9 mouse cellular contexts compared by ENCODE assay signal in genomic region chr4:153224618-153225177, GRCm38 (mm10).
DNase-seq lines count a peak whose midpoint lies in the region; ATAC-seq and TF ChIP-seq lines count a peak whose summit lies in the region.
"Had no signal": no experiment of that assay in that cellular context is flagged by ENCODE, and none has a peak within 500 bp of the region (broad histone marks: within the 10 kb centered on the region; RNA-seq: fewer than 3 reads in every experiment).

No protein-coding gene starts in this region.

- no peak overlapping the region for H3K4me3 ChIP-seq in hindbrain, embryonic 15.5 days
- H3K4me3 ChIP-seq in hindbrain, postnatal 0 days (ENCODE audit: low read length) = no peak overlapping the region
- H3K4me3 ChIP-seq in embryonic facial prominence, embryonic 11.5 days (ENCODE audit: low read depth, low read length) = no peak overlapping the region

- H3K9me3 ChIP-seq in hindbrain, embryonic 15.5 days = no peaks in the 10 kb centered on the region
- H3K9me3 ChIP-seq in hindbrain, postnatal 0 days (ENCODE audit: low read length) = no peaks in the 10 kb centered on the region
- no peaks in the 10 kb centered on the region for H3K9me3 ChIP-seq in embryonic facial prominence, embryonic 11.5 days (replicated peaks; ENCODE audit: control insufficient read depth, low read length)

- DNase-seq in hindbrain, postnatal 0 days (ENCODE audit: low spot score) = no peak
- peak; percentile 63 for DNase-seq in embryonic facial prominence, embryonic 11.5 days (ENCODE audit: low spot score)
- DNase-seq in hindlimb bud, embryonic 11.5 days (ENCODE audit: extremely low spot score, low read depth, low spot score) = peak; percentile 68
- DNase-seq in lung, postnatal 36 days = peak; percentile 11
- DNase-seq in thymus, postnatal 25 days = no peak
- no peak for DNase-seq in frontal cortex, adult 2 months (ENCODE audit: extremely low spot score in 1 of 2, low spot score in 1 of 2)
- DNase-seq in adrenal gland, adult 8-10 months = no peak
- DNase-seq: adrenal gland, adult 2 months had no signal

- H3K36me3 ChIP-seq in hindbrain, embryonic 15.5 days = no peaks in the 10 kb centered on the region
- H3K36me3 ChIP-seq in hindbrain, postnatal 0 days (ENCODE audit: insufficient read depth, low read length) = no peaks in the 10 kb centered on the region
- no peaks in the 10 kb centered on the region for H3K36me3 ChIP-seq in embryonic facial prominence, embryonic 11.5 days (replicated peaks; ENCODE audit: control insufficient read depth, insufficient read depth, low read depth, low read length)

- no peak overlapping the region for H3K9ac ChIP-seq in hindbrain, embryonic 15.5 days
- no peak overlapping the region for H3K9ac ChIP-seq in hindbrain, postnatal 0 days (replicated peaks; ENCODE audit: low read length)
- H3K9ac ChIP-seq in embryonic facial prominence, embryonic 11.5 days (replicated peaks; ENCODE audit: low read length) = no peak overlapping the region

- TF ChIP-seq CTCF in hindbrain, postnatal 0 days (IDR thresholded peaks at IDR 0.05; ENCODE audit: low read depth) = no peak

- peaks cover 13% of the 10 kb centered on the region; the same call in 1 of the 2 replicates for H3K4me1 ChIP-seq in hindbrain, embryonic 15.5 days (replicated peaks)
- H3K4me1 ChIP-seq in hindbrain, postnatal 0 days (ENCODE audit: insufficient read depth, low read length) = no peaks in the 10 kb centered on the region
- H3K4me1 ChIP-seq in embryonic facial prominence, embryonic 11.5 days (ENCODE audit: control insufficient read depth, insufficient read depth, low read length) = no peaks in the 10 kb centered on the region

- no peak overlapping the region for H3K4me2 ChIP-seq in hindbrain, embryonic 15.5 days
- H3K4me2 ChIP-seq in hindbrain, postnatal 0 days (ENCODE audit: low read depth, low read length) = no peak overlapping the region
- no peak overlapping the region for H3K4me2 ChIP-seq in embryonic facial prominence, embryonic 11.5 days (ENCODE audit: low read depth, low read length)

- WGBS in hindbrain, embryonic 15.5 days = 18% methylated on average over 6 of the region's 6 CpGs
- WGBS in hindbrain, postnatal 0 days = 28% methylated on average over 6 of the region's 6 CpGs
- WGBS in embryonic facial prominence, embryonic 11.5 days = 6% methylated on average over 6 of the region's 6 CpGs

- peaks cover under 1% of the 10 kb centered on the region; the same call in 1 of the 2 replicates for H3K27me3 ChIP-seq in hindbrain, embryonic 15.5 days
- H3K27me3 ChIP-seq in hindbrain, postnatal 0 days (ENCODE audit: insufficient read depth, low read length) = no peaks in the 10 kb centered on the region
- no peaks in the 10 kb centered on the region for H3K27me3 ChIP-seq in embryonic facial prominence, embryonic 11.5 days (ENCODE audit: control insufficient read depth, insufficient read depth, low read length)

- no peak overlapping the region for H3K27ac ChIP-seq in hindbrain, embryonic 15.5 days (replicated peaks)
- no peak overlapping the region for H3K27ac ChIP-seq in hindbrain, postnatal 0 days
- no peak overlapping the region for H3K27ac ChIP-seq in embryonic facial prominence, embryonic 11.5 days (replicated peaks; ENCODE audit: low read depth, low read length)

- peak; percentile 77; the same call in 1 of the 2 replicates for ATAC-seq in hindbrain, embryonic 15.5 days (ENCODE audit: low FRiP score, low read depth)
- no peak for ATAC-seq in hindbrain, postnatal 0 days
- peak; percentile 89 for ATAC-seq in embryonic facial prominence, embryonic 11.5 days (replicated peaks; ENCODE audit: insufficient number of reproducible peaks, low FRiP score, low TSS enrichment, low read depth)

Comparison
In these comparisons a context has a peak if more than half of its experiments do, and no peak if none do; other contexts are left out.
1. DNase-seq: peak in embryonic facial prominence, embryonic 11.5 days (single experiment), hindlimb bud, embryonic 11.5 days (single experiment) and lung, postnatal 36 days (single experiment); none in hindbrain, postnatal 0 days (single experiment), thymus, postnatal 25 days (single experiment), frontal cortex, adult 2 months (0 of 2) and adrenal gland, adult 8-10 months (single experiment).